Mouse (Mus musculus) frontal cortex, postnatal 14 days (tissue): ENCODE results near the gene Zfp790.

Experiments used
- DNase-seq, 2 experiments: peaks; one replicate each; pipeline ENCODE4 v3.0.0; 2022; ENCODE audit warnings: low spot score in 2 of 2

The Zfp790 gene

GRCm38 (mm10) chr7:29815910-29816429 is at the start of gene Zfp790:
TSS of gene Zfp790 (plus strand) at chr7:29816114.
- peak; percentile 82 to 85 for DNase-seq

- DNase-seq = peak; percentile 71 to 78
Measured at GRCm38 (mm10) chr7:29767058-29767686, 48.7 kb upstream of the Zfp790 start.

- peak; percentile 81 to 86 for DNase-seq
Measured at GRCm38 (mm10) chr7:29768090-29768900, 47.6 kb upstream of the Zfp790 start, which contains the start of gene Zfp84. TSS of gene Zfp84 (plus strand) at chr7:29768552.

- DNase-seq = no peak
Measured at GRCm38 (mm10) chr7:29768980-29769379, 46.9 kb upstream of the Zfp790 start.

GRCm38 (mm10) chr7:29773503-29773902 is 42.4 kb upstream of the Zfp790 start:
- DNase-seq = no peak

GRCm38 (mm10) chr7:29774371-29774770 is 41.5 kb upstream of the Zfp790 start:
- DNase-seq = no peak

- DNase-seq = no peak
Measured at GRCm38 (mm10) chr7:29776568-29776967, 39.3 kb upstream of the Zfp790 start.

- no peak for DNase-seq
Measured at GRCm38 (mm10) chr7:29777372-29777771, 38.5 kb upstream of the Zfp790 start.

- DNase-seq = peak; percentile 73 to 78
Measured at GRCm38 (mm10) chr7:29783871-29784551, 31.9 kb upstream of the Zfp790 start, which contains the start of gene Zfp30. TSS of gene Zfp30 (plus strand) at chr7:29783998.

GRCm38 (mm10) chr7:29785023-29785422 is 30.9 kb upstream of the Zfp790 start:
- no peak for DNase-seq

GRCm38 (mm10) chr7:29785888-29786287 is 30.0 kb upstream of the Zfp790 start:
- no peak for DNase-seq

- no peak for DNase-seq
Measured at GRCm38 (mm10) chr7:29792906-29793305, 23.0 kb upstream of the Zfp790 start.

GRCm38 (mm10) chr7:29807046-29807445 is 8.9 kb upstream of the Zfp790 start:
- DNase-seq = no peak

GRCm38 (mm10) chr7:29812244-29812643 is 3.7 kb upstream of the Zfp790 start:
- no peak for DNase-seq

GRCm38 (mm10) chr7:29814381-29814780 is 1.5 kb upstream of the Zfp790 start:
- no peak for DNase-seq

- no peak for DNase-seq
Measured at GRCm38 (mm10) chr7:29815061-29815784, 691 bp upstream of the Zfp790 start.

GRCm38 (mm10) chr7:29818619-29819254 is 2.8 kb downstream of the Zfp790 start:
- DNase-seq = peak; percentile 42 to 56

- DNase-seq = no peak
Measured at GRCm38 (mm10) chr7:29828001-29828400, 12.1 kb downstream of the Zfp790 start.

- DNase-seq = no peak
Measured at GRCm38 (mm10) chr7:29829804-29830203, 13.9 kb downstream of the Zfp790 start.

- DNase-seq = no peak
Measured at GRCm38 (mm10) chr7:29836816-29837215, 20.9 kb downstream of the Zfp790 start.

GRCm38 (mm10) chr7:29839256-29839655 is 23.3 kb downstream of the Zfp790 start:
- DNase-seq = no peak
